Mouse (Mus musculus) stomach, embryonic 14.5 days (tissue): ENCODE measurements at regions not wholly inside any gene's neighbourhood (a gene's known extent, or its start where the extent isn't known, plus 50 kb on each side); places are given as distances from the start of the nearest gene placed in this dataset.

Experiments
- ATAC-seq: fragments of 200-750 bp; cut with Nextera tagmentation; 2 replicates; pipeline ENCODE4 v1.8.0; 2017; ENCODE audit warnings: low read depth, moderate TSS enrichment; ENCODE audit not compliant: insufficient number of reproducible peaks, insufficient read depth, low FRiP score
- H3K27ac ChIP-seq: fragments of 300-500 bp; sonication (generic); 2 replicates; pipeline ENCODE4 v1.5.1; 2014; ENCODE audit warnings: mild to moderate bottlenecking, low read length, moderate library complexity, mixed read lengths
- H3K27me3 ChIP-seq: fragments of 300-500 bp; sonication (generic); 2 replicates; pipeline ENCODE4 v1.6.1; 2014; ENCODE audit warnings: low read length, control low read depth, mixed read lengths; ENCODE audit not compliant: control insufficient read depth, insufficient read depth
- H3K36me3 ChIP-seq: fragments of 300-500 bp; sonication (generic); 2 replicates; pipeline ENCODE4 v1.6.1; 2014; ENCODE audit warnings: mild to moderate bottlenecking, control low read depth, low read length, moderate library complexity, mixed read lengths; ENCODE audit not compliant: control insufficient read depth, insufficient read depth
- H3K4me1 ChIP-seq: fragments of 300-500 bp; sonication (generic); 2 replicates; pipeline ENCODE4 v1.6.1; 2014; ENCODE audit warnings: low read length, control low read depth, mixed read lengths; ENCODE audit not compliant: control insufficient read depth, insufficient read depth
- H3K4me2 ChIP-seq: fragments of 300-500 bp; sonication (generic); replicated peaks from 2 replicates; pipeline ENCODE4 v1.6.1; 2014; ENCODE audit warnings: low read depth, low read length, control low read depth
- H3K4me3 ChIP-seq: fragments of 300-500 bp; sonication (generic); 2 replicates; pipeline ENCODE4 v1.5.1; 2014; ENCODE audit warnings: low read depth, low read length, control low read depth
- H3K9ac ChIP-seq: fragments of 300-500 bp; sonication (generic); replicated peaks from 2 replicates; pipeline ENCODE4 v1.6.1; 2014; ENCODE audit warnings: low read depth, mild to moderate bottlenecking, control low read depth, low read length, moderate library complexity, mixed read lengths
- H3K9me3 ChIP-seq: fragments of 300-500 bp; sonication (generic); 2 replicates; pipeline ENCODE4 v1.6.1; 2016; ENCODE audit warnings: low read depth, low read length, control low read depth; ENCODE audit not compliant: control insufficient read depth
- WGBS: fragments of 180-500 bp; shearing (Covaris S2); extraction: QIAGEN DNeasy Blood & Tissue Kit; methylation state at CpG from one replicate; pipeline ENCODE4 v1.1.7; 2014; 5-methylcytosine and 5-hydroxymethylcytosine counted together

GRCm38 (mm10) chr2:79141961-79142360, 113.3 kb upstream of the Itga4 start:
- H3K4me1 ChIP-seq: peaks cover 15% of the 10 kb centered on the region
- H3K27me3 ChIP-seq: no peaks in the 10 kb centered on the region
- WGBS: 15% methylated on average over 7 of the region's 7 CpGs
- H3K36me3 ChIP-seq: no peaks in the 10 kb centered on the region
- ATAC-seq: no peak
- no peaks in the 10 kb centered on the region for H3K9me3 ChIP-seq
- no peak overlapping the region for H3K4me2 ChIP-seq
- H3K9ac ChIP-seq: no peak overlapping the region
- H3K4me3 ChIP-seq: no peak overlapping the region
- H3K27ac ChIP-seq: no peak overlapping the region

GRCm38 (mm10) chr2:79143196-79143595, 112.0 kb upstream of the Itga4 start:
- 75% methylated on average over 3 of the region's 3 CpGs for WGBS
- H3K9ac ChIP-seq: no peak overlapping the region
- no peak overlapping the region for H3K4me3 ChIP-seq
- H3K9me3 ChIP-seq: no peaks in the 10 kb centered on the region
- H3K4me2 ChIP-seq: no peak overlapping the region
- no peaks in the 10 kb centered on the region for H3K27me3 ChIP-seq
- no peaks in the 10 kb centered on the region for H3K36me3 ChIP-seq
- no peak overlapping the region for H3K27ac ChIP-seq
- H3K4me1 ChIP-seq: peaks cover 12% of the 10 kb centered on the region
- ATAC-seq: no peak

- Histone ChIP-seq H3K4me2 (no peak overlapping the region), H3K36me3 (no peaks in the 10 kb centered on the region), H3K4me1 (peaks cover 13% of the 10 kb centered on the region), H3K27me3 (no peaks in the 10 kb centered on the region), H3K9me3 (no peaks in the 10 kb centered on the region), H3K4me3 (no peak overlapping the region), H3K9ac (no peak overlapping the region), H3K27ac (no peak overlapping the region)
- 85% methylated on average over 1 of the region's 1 CpGs for whole genome bisulfite sequencing
- ATAC-seq: no peak
These were observed 109.3 kb upstream of the Itga4 start for GRCm38 (mm10) chr2:79145897-79146296.

GRCm38 (mm10) chr2:79146563-79146962, 108.7 kb upstream of the Itga4 start:
- ATAC-seq: no peak
- H3K27ac ChIP-seq: no peak overlapping the region
- H3K9ac ChIP-seq: no peak overlapping the region
- 86% methylated on average over 4 of the region's 4 CpGs for WGBS
- H3K4me2 ChIP-seq: no peak overlapping the region
- H3K9me3 ChIP-seq: no peaks in the 10 kb centered on the region
- no peak overlapping the region for H3K4me3 ChIP-seq
- peaks cover 13% of the 10 kb centered on the region for H3K4me1 ChIP-seq
- no peaks in the 10 kb centered on the region for H3K27me3 ChIP-seq
- no peaks in the 10 kb centered on the region for H3K36me3 ChIP-seq

GRCm38 (mm10) chr2:79149012-79149698, 106.1 kb upstream of the Itga4 start:
- no peak for ATAC-seq
- Histone ChIP-seq H3K9me3 (no peaks in the 10 kb centered on the region), H3K27ac (no peak overlapping the region), H3K4me2 (no peak overlapping the region), H3K36me3 (no peaks in the 10 kb centered on the region), H3K4me3 (no peak overlapping the region), H3K4me1 (0 out of 2 replicates have a peak, but pooled peaks cover 3% of the 10 kb centered on the region), H3K27me3 (no peaks in the 10 kb centered on the region), H3K9ac (no peak overlapping the region)
- WGBS: 52% methylated on average over 3 of the region's 3 CpGs

- Histone ChIP-seq H3K27ac (no peak overlapping the region), H3K4me1 (0 out of 2 replicates have a peak, but pooled peaks cover 3% of the 10 kb centered on the region)
These were observed 103.6 kb upstream of the Itga4 start for GRCm38 (mm10) chr2:79151610-79152009.

GRCm38 (mm10) chr2:79152031-79152694, 103.1 kb upstream of the Itga4 start:
- Histone ChIP-seq H3K4me2 (no peak overlapping the region), H3K27ac (no peak overlapping the region), H3K9ac (no peak overlapping the region), H3K4me1 (0 out of 2 replicates have a peak, but pooled peaks cover 3% of the 10 kb centered on the region), H3K36me3 (no peaks in the 10 kb centered on the region), H3K27me3 (no peaks in the 10 kb centered on the region), H3K9me3 (no peaks in the 10 kb centered on the region), H3K4me3 (no peak overlapping the region)
- 77% methylated on average over 6 of the region's 6 CpGs for WGBS
- ATAC-seq: no peak

More at GRCm38 (mm10) chr2:79151610-79152009, 103.6 kb upstream of the Itga4 start:
- Histone ChIP-seq H3K36me3 (no peaks in the 10 kb centered on the region), H3K4me2 (no peak overlapping the region), H3K27me3 (no peaks in the 10 kb centered on the region), H3K9ac (no peak overlapping the region), H3K9me3 (no peaks in the 10 kb centered on the region), H3K4me3 (no peak overlapping the region)
- WGBS: 80% methylated on average over 4 of the region's 4 CpGs
- no peak for ATAC-seq

GRCm38 (mm10) chr2:79152695-79153057, 102.5 kb upstream of the Itga4 start:
- H3K36me3 ChIP-seq: no peaks in the 10 kb centered on the region
- no peaks in the 10 kb centered on the region for H3K9me3 ChIP-seq
- no peaks in the 10 kb centered on the region for H3K27me3 ChIP-seq
- H3K27ac ChIP-seq: no peak overlapping the region
- no peak overlapping the region for H3K4me3 ChIP-seq
- ATAC-seq: no peak
- H3K9ac ChIP-seq: no peak overlapping the region
- H3K4me1 ChIP-seq: 0 out of 2 replicates have a peak, but pooled peaks cover 3% of the 10 kb centered on the region
- whole genome bisulfite sequencing: 85% methylated on average over 5 of the region's 5 CpGs
- no peak overlapping the region for H3K4me2 ChIP-seq
